Mouse (Mus musculus) G1E (cell line): Measurements from ENCODE around the gene Ccl6.

Source experiments
- CTCF ChIP-seq: IDR thresholded peaks from 2 replicates; pipeline ENCODE4 v1.5.1; 2012; ENCODE audit warnings: low read depth, low read length, inconsistent platforms, mixed read lengths
- TAL1 ChIP-seq: conservative IDR thresholded peaks from 2 replicates; pipeline ENCODE4 v1.6.1; 2012; ENCODE audit warnings: low read depth, low read length, inconsistent platforms, mixed read lengths

- no peak for TF ChIP-seq CTCF
- TF ChIP-seq TAL1, result no peak
Measured at GRCm38 (mm10) chr11:83605535-83605934, 12.6 kb upstream of the Ccl6 start.
